Mouse (Mus musculus) heart, adult 9 months (tissue): Measurements from ENCODE around the gene Smg8.
A peak's percentile ranks its signal among the peaks of the same experiment; 100 is the strongest.
"Not testable (repeated sequence)": the region's sequence is repeated elsewhere in the genome, so short reads cannot be mapped to it uniquely, and the experiment has no call there.

Experiments used
- DNase-seq, 2 experiments: peaks; one replicate each; pipeline ENCODE4 v3.0.0; 2022; ENCODE audit warnings: low spot score in 2 of 2

Gene Smg8

GRCm38 (mm10) chr11:87086290-87086984 lies at the start of gene Smg8:
Gene Smg8, minus strand, starts transcription at chr11:87086774.
- DNase-seq: peak; percentile 84 to 85

- no peak for DNase-seq
These were observed 49.7 kb upstream of the Smg8 start for GRCm38 (mm10) chr11:87136233-87136632.

- peak; percentile 89 to 91 for DNase-seq
These were observed 40.5 kb upstream of the Smg8 start, which contains the start of gene Trim37 for GRCm38 (mm10) chr11:87126824-87127816. Gene Trim37, plus strand, starts transcription at chr11:87127077.

GRCm38 (mm10) chr11:87126281-87126823 lies 39.8 kb upstream of the Smg8 start:
- DNase-seq: peak in 1 of 2 experiments; percentile 10

GRCm38 (mm10) chr11:87125562-87125961 lies 39.0 kb upstream of the Smg8 start:
- DNase-seq: no peak

GRCm38 (mm10) chr11:87121864-87122263 lies 35.3 kb upstream of the Smg8 start:
- no peak for DNase-seq

GRCm38 (mm10) chr11:87110172-87110909 lies 23.8 kb upstream of the Smg8 start:
- DNase-seq: no peak

GRCm38 (mm10) chr11:87109519-87110171 lies 23.1 kb upstream of the Smg8 start:
- DNase-seq: no peak

GRCm38 (mm10) chr11:87108755-87109518 lies 22.4 kb upstream of the Smg8 start, which contains the start of gene Ska2:
Gene Ska2, plus strand, starts transcription at chr11:87109234.
- peak; percentile 99 to 100 for DNase-seq

- DNase-seq: no peak
These were observed 21.8 kb upstream of the Smg8 start, which contains the start of gene Prr11 for GRCm38 (mm10) chr11:87108409-87108754. Gene Prr11, minus strand, starts transcription at chr11:87108708.

- DNase-seq: no peak
These were observed 568 bp upstream of the Smg8 start for GRCm38 (mm10) chr11:87087142-87087541.

GRCm38 (mm10) chr11:87085461-87085860 lies 1.1 kb downstream of the Smg8 start:
- DNase-seq: no peak

GRCm38 (mm10) chr11:87083712-87084111 lies 2.9 kb downstream of the Smg8 start:
- DNase-seq: no peak

- peak; percentile 87 to 88 for DNase-seq
These were observed 12.6 kb downstream of the Smg8 start, which contains the start of gene Gdpd1 for GRCm38 (mm10) chr11:87073866-87074440. Gene Gdpd1, minus strand, starts transcription at chr11:87074062.

GRCm38 (mm10) chr11:87073343-87073865 lies 13.2 kb downstream of the Smg8 start:
- DNase-seq: peak; percentile 50 to 64

GRCm38 (mm10) chr11:87062087-87062486 lies 24.5 kb downstream of the Smg8 start:
- no peak for DNase-seq

GRCm38 (mm10) chr11:87060410-87060809 lies 26.2 kb downstream of the Smg8 start:
- no peak for DNase-seq

- no peak for DNase-seq
These were observed 30.3 kb downstream of the Smg8 start for GRCm38 (mm10) chr11:87056286-87056685.

GRCm38 (mm10) chr11:87048900-87049299 lies 37.7 kb downstream of the Smg8 start:
- DNase-seq: not testable (repeated sequence)
